Mouse (Mus musculus) right cerebral cortex, postnatal 4 days (tissue): Measurements from ENCODE around the gene Slc12a8.

Experiments used
- DNase-seq: peaks from one replicate; pipeline ENCODE4 v3.0.0-alpha.2; 2022

The Slc12a8 gene

GRCm38 (mm10) chr16:33676347-33677312 is 159.5 kb downstream of the Slc12a8 start:
- DNase-seq = no peak

DNA sequence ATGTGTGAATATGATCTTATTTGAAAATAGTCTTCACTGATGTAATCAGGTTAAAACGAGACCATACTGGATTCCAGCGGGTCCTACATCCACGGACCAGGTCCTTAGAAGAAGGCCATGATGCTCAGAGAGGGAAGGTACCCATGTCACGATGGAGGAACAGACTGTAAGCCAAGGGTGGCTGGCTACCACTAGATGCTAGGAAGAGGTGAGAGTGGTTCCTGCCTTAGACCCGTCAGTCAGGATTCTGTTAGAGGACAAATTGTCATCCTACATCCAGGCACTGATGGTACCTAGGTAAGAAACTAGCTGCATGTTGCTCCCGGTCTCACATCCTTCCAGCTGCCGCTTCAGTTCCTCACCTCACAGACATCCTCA is 160.2 kb downstream of the Slc12a8 start:
- no peak for DNase-seq

- no peak for DNase-seq
These were observed 160.8 kb downstream of the Slc12a8 start for GRCm38 (mm10) chr16:33677901-33678300.

DNA sequence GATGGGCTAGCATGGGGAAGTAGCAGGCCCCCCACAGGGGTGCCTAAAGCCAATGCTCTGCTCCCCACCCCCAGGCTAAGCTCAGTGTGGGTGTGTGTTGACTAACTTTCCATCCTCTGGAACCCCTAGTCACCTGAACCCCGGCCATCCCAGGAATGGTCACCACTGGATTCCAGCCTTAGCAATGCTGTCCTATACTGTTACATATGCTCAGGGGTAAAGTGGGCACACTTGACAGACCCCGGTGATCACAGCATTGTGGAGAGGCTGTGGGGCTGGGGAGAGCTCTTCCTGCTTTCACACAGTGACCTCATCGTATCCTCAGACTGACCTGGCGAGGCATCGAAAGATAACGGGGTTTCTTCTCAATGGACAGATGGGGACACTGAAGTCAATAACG is 163.1 kb downstream of the Slc12a8 start:
- DNase-seq = no peak

GRCm38 (mm10) chr16:33680816-33681215 is 163.7 kb downstream of the Slc12a8 start:
- DNase-seq = no peak

- no peak for DNase-seq
These were observed 164.5 kb downstream of the Slc12a8 start for GRCm38 (mm10) chr16:33681661-33682060.

GRCm38 (mm10) chr16:33682651-33683050 is 165.5 kb downstream of the Slc12a8 start:
- no peak for DNase-seq

DNA sequence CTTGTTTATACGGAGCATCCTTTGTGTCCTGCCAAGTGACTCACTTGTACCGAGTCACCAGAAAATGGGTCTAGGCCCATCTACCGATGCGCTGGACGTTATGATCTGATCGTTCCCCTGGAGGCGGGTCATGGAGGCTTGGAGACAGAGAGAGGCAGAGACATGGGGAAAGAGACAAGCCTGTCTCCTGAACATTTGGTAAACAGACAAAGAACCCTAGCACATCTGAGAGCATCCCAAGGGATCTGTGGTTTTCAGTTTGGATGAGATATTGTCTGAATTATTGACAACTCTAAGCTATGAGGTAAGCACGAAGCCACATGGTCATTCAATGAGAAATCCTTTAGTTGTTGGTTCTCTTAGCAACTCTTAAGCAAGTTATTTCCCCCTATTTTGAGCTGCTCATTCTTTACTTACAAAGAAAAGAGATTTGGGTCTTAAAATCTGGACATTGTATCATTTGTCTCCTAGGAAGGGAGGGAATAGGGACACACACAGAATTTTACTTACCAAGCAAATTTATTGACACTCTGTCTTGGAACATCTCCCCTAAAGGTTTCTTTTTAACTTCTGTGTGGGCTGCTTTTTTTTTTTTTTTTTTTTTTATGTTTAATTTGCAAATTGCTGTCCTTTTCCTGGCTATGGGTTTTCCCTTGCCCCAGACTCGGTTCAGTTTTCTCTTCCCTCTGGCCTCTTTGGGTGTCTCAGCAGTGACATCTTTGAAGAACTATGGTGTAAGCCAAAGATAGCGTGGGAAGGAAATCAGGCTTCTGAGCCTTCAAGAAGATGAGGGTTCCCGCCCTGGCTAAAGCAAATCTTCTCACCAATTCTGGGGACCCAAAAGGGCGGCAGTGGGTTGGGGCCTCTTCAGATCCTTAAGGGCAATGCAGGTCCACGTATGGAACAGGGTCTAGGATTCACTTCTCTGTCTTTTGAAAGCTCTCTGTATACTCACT is 166.4 kb downstream of the Slc12a8 start:
- no peak for DNase-seq

DNA sequence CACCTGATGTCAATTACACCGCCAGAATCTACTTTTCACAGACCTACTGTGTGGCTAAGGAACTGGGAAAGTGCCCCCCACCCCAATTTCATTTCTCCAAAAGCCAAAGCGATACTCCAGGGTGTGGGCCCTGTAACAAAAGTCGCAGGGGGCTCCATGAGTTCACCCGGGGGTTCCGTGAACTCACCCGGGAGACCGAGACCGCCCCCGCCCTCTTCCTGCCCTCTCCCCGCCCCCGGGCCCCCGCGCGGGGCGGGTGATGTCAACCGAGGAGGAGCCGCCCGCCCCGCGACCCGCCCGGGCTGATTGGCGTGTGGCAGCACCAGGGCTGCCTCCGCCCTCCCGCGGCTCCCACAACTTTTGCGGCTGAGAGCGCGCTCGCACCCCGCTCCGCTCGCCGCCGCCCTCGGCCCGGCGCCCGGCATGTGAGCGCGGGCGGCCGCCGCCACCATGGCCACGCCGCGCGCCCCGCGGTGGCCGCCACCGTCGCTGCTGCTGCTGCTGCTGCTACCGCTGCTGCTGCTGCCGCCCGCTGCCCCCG is 167.1 kb downstream of the Slc12a8 start, which contains the start of gene Heg1:
Gene Heg1, plus strand, starts transcription at position 209 of the 541 bp plus-strand sequence.
- peak; percentile 61 for DNase-seq

- DNase-seq = no peak
These were observed 167.9 kb downstream of the Slc12a8 start for GRCm38 (mm10) chr16:33684703-33685701.

GRCm38 (mm10) chr16:33686056-33686455 is 168.9 kb downstream of the Slc12a8 start:
- DNase-seq = no peak

DNA sequence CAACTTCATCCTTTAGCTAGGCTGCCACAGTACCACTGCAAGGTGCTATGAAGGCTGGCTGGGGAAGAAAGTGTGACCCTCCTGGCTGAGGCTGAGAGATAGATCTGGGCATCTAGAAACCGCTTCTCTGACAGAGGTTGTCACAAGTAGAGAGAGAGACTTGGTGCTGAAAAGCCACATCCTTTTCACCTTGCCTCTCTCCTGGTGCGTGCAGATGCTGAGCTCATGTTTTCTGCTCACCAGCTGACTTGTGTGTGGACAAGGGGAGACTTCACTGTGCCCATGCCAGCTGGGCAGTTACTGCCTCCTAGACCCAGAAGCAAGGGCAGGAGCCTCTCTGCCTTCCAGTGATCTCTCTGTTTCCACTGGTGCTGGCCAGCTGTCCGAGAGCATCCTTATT is 170.6 kb downstream of the Slc12a8 start:
- DNase-seq = no peak

- no peak for DNase-seq
These were observed 174.0 kb downstream of the Slc12a8 start for GRCm38 (mm10) chr16:33690975-33691747.

DNA sequence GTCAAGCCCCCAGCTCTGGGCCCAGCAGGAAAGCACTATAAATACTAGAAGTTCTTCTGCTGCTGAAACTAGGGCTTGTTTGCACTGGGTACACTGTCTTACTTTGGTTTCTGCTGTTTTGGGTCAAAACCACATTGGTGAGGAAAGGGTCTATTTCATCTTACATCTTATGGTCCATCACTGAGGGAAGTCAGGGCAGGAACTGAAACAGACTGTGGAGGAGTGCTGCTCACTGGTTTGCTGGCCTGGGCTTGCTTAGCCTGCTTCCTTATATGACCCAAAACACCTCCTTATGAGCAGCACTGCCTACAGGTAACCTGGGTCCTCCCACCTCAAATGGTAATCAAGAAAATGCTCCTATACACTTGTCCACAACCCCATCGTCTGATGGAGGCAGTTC is 176.4 kb downstream of the Slc12a8 start:
- no peak for DNase-seq

- DNase-seq = peak; percentile 65
These were observed 179.9 kb downstream of the Slc12a8 start for GRCm38 (mm10) chr16:33696811-33697575.

DNA sequence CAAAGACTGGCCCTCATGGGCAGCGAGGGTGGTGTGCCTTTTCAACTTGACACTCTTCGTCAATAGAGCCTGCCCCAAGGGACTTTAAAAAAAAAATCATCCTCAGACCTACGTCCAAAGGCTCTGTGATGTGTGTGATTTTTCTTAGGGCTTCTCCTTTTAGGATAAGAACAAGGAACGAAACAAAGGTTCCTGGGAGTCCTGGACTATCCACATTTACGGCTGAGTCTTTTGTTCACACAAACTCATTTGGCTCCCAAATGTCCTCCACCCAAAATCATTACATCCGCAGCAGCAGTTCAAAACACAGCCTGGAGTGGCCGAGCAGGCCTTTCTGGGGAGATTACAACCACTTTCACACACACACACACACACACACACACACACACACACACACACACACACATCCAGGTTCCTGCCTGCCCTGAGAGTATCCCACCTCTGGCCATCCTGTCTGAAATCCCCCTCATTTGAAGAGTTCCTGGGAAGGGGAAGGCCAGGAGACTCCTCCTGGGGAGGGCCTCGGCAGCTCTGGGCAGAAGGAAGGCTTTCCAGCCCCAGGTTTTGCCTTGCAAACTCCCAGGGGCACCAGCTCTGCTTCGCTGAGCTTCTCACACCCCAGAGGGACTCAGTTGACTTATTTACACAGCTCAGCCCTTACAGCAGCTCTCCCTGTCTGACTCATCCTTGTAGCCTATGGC is 180.6 kb downstream of the Slc12a8 start:
- no peak for DNase-seq

DNA sequence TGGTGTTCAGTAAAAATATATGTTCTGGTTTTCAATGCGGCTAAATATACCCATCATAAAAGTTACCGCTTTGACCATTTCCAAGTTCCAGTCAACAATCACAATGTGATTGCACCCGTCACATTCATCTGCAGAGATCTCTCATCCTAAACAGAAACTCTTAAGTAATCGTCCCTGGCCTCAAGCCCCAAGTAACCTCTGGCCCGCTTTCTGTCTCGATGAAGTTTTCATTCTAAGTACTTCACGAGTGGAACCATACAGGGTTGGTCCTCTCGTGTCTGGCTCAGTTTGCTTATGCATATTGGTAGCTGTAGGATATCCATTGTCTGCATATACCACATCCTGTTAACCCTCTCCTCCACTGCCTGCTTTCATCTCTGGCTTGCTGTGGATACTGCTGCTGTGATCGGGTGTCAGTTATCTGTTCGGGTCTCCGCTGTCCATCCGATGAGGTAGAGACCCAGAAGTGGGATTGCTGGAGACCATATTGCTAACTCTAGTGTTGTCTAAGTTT is 181.2 kb downstream of the Slc12a8 start:
- DNase-seq = no peak

- DNase-seq = no peak
These were observed 183.5 kb downstream of the Slc12a8 start for GRCm38 (mm10) chr16:33700584-33700983.

DNA sequence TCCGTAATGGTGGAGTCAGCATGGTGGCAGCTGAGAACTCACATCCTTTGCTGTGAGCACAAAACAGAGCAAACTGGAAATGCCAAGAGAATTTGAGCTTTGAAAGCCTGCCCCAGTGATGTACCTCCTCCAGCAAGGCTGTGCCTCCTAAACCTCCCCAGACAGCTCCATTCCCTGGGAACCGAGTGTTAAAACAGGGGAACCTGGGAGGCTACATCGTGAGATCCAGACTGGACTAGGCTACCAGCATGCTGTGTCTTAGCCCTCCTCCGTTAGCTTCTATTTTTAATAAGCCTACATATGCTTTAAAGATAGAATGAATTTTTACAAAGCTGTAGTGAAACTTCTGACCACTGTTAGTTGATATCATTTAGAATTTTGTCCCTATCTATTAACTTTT is 184.7 kb downstream of the Slc12a8 start:
- DNase-seq = no peak
